Mouse (Mus musculus) kidney, postnatal 4 days (tissue): ENCODE results near the gene Dbx2.

Experiments used
- DNase-seq, 2 experiments: peaks; one replicate each; pipeline ENCODE4 v3.0.0; 2021; ENCODE audit warnings: mixed read lengths in 2 of 2

Dbx2 gene

DNA sequence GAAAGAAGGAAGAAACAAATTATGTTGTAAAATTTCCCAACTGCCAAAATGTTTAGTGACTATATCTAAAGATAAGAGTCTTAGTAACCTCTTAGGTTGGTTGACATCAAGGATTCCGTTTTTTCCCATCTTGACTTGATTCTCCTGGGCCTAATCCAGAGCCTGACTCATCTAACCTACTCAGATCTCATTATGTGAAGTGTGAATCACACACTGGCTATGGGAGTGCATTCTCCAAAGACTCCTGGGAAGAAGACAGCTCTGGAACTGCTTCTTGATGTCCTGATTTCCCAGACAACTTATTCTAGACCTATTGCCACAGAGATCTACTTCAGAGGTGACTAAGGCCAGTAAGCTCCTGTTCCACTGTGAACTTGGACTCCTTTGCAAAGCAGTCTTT, 43.2 kb downstream of the Dbx2 start:
- DNase-seq: no peak

DNA sequence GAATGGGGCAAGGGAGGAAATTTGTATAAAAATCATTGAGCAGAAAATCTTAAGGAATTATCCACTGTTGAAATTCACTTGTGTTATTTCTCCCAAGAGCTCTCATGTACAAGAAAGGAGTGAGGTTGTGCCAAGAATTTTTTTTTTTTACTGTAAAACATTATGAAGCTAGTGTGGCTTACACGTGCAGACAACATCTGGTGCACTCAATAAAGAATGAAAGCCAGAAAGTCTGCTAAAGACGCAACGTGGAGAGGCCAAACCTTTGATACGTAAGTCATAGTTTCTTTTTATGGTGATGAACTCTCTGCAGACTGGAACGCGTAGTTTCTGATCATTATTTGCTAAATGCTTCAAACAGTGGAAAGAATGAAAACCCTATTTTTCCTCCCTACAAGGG, 54.6 kb downstream of the Dbx2 start:
- no peak for DNase-seq

DNA sequence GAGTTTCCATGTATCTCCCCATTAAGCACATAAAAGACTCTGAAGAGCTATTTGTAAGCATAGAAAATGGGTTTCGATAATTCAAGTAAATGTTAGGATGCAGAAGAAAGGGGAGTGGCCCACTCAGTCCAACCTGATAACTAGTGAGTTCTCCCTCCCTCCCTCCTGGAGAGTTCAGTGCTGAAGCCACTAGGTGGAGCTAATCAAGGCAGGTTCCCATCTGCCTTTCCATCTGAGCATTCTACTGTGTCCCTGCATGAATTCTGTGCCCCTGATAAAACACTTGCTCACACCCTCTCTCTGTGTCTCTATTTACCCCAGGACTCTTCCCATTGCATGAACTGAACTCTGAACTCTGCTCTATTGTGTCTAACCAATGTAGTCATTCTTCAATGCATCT, 57.1 kb downstream of the Dbx2 start:
- DNase-seq: peak; percentile 26 to 33

DNA sequence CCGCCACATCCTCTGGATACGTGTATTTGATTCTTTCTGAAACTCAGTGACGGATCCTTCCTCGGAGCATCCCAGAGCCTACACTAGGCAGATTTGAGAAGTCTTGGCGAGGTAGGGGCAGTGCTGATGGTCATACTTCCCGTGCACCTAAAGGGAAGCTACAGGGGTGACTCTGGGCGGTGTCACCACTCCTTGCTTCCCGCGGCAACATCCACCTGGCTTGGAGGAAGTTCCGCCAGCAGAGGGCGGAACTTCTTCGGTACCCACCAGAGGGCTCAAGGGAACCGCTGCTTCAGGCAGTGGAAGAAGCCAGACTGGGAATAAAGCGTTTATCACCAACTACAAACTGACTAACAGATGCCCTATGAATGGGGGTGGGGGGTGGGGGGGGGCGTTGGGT, 68.9 kb downstream of the Dbx2 start:
- no peak for DNase-seq

DNA sequence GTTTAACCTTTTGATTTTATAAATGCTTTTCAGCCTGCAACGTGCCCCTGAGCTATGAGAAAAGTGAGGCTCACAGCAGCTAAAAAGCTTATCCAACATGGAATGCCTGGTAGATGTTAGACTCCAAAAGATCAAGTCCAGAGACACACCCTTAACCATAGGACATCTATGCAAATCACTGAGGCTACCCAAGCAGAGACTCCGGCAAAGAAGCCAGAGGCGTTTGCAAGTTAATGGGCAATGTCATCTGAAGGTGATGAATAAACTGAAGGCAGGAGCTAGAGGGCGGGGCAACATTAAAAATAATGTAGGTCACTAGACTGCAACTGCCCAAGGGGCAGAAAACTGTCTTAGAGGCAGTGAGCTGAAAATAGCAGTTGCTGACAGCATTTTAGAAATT, 70.9 kb downstream of the Dbx2 start:
- DNase-seq: no peak

DNA sequence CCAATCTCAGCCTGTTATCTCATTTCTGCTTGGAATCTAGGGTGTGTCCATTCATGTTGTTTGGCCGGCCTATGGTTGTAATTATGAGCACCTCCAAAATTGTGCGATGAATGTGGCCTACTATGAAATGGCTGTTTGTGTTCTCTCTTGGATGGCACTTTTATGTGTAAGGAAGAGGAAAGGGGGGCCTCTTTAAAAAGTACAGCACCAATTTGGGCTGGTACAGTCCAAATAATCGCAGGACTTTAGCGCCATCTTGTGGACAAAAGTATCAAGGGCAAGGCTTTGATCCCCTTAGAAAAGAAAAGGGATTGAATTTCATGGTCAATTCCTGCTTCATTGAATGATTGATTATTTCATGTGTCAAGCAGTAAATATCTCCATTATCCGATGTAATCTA, 81.1 kb downstream of the Dbx2 start:
- peak; percentile 51 to 54 for DNase-seq
